Mouse (Mus musculus) embryonic facial prominence, embryonic 13.5 days (tissue): ENCODE data around the gene Fntb. TPM values are rescaled to one million over a fixed set of nuclear protein-coding genes. Genes with fewer than 3 reads are reported as not detected.

Experiments
- ATAC-seq: fragments of 200-750 bp; cut with Nextera tagmentation; 2 replicates; pipeline ENCODE4 v1.8.0; 2017; ENCODE audit warnings: low read depth; ENCODE audit not compliant: insufficient number of reproducible peaks, insufficient read depth, low FRiP score, low TSS enrichment
- H3K27ac ChIP-seq: fragments of 300-500 bp; sonication (generic); 2 replicates; pipeline ENCODE4 v1.5.1; 2015; ENCODE audit warnings: moderate library complexity, mild to moderate bottlenecking, inconsistent platforms
- H3K27me3 ChIP-seq: fragments of 300-500 bp; sonication (generic); 2 replicates; pipeline ENCODE4 v1.6.1; 2015; ENCODE audit warnings: mild to moderate bottlenecking, inconsistent platforms
- H3K36me3 ChIP-seq: fragments of 300-500 bp; sonication (generic); 2 replicates; pipeline ENCODE4 v1.6.1; 2015; ENCODE audit warnings: mild to moderate bottlenecking, inconsistent platforms
- H3K4me1 ChIP-seq: fragments of 300-500 bp; sonication (generic); 2 replicates; pipeline ENCODE4 v1.6.1; 2015; ENCODE audit warnings: inconsistent platforms
- H3K4me2 ChIP-seq: fragments of 300-500 bp; sonication (generic); 2 replicates; pipeline ENCODE4 v1.6.1; 2015; ENCODE audit warnings: moderate library complexity, mild to moderate bottlenecking, inconsistent platforms
- H3K4me3 ChIP-seq: fragments of 300-500 bp; sonication (generic); 2 replicates; pipeline ENCODE4 v1.5.1; 2015; ENCODE audit warnings: mild to moderate bottlenecking, inconsistent platforms
- H3K9ac ChIP-seq: fragments of 300-500 bp; sonication (generic); 2 replicates; pipeline ENCODE4 v1.6.1; 2015; ENCODE audit warnings: mild to moderate bottlenecking, inconsistent platforms
- H3K9me3 ChIP-seq: fragments of 300-500 bp; sonication (generic); 2 replicates; pipeline ENCODE4 v1.6.1; 2016; ENCODE audit warnings: inconsistent platforms
- WGBS: fragments of 180-500 bp; shearing (Covaris S2); methylation state at CpG from one replicate; pipeline ENCODE4 v1.1.7; 2015; ENCODE audit warnings: mixed read lengths; 5-methylcytosine and 5-hydroxymethylcytosine counted together
- polyA plus RNA-seq: library from polyadenylated mRNA; unstranded; fragments of >200 nt; fragmentation: Nextera tagmentation; extraction: Ambion mirVana; gene quantifications from 2 replicates; pipeline ENCODE4 v1.2.1, GENCODE M21; 2015

Fntb gene
- polyA plus RNA-seq, 1 experiment from 2014 or later, result 41.8 TPM

DNA sequence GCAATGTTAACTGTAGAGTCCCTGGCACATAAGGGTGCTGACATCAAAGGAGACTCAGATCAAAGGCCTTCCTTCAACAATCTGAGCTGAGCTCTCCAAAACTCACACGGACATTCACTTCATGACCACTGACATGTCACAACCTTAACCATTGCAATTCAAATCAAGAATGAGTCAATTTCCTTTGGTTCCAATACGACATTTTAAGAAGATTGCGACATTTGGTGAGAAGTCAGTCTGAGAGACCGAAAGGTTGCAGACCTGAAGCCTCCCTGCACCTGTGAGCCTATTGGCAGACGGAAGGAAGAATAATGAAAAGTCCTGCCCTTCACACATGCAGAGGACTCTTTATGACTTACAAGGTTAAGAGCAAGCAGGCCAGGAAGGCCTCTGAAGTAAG lies 184.9 kb downstream of the Fntb start:
- Histone ChIP-seq H3K9ac (no peak overlapping the region), H3K36me3 (peaks cover 82% of the 10 kb centered on the region), H3K9me3 (no peaks in the 10 kb centered on the region), H3K4me3 (no peak overlapping the region), H3K4me1 (0 out of 2 replicates have a peak, but pooled peaks cover 6% of the 10 kb centered on the region), H3K4me2 (no peak overlapping the region), H3K27ac (no peak overlapping the region), H3K27me3 (no peaks in the 10 kb centered on the region)
- ATAC-seq, result no peak
- 91% methylated on average over 5 of the region's 5 CpGs for WGBS

DNA sequence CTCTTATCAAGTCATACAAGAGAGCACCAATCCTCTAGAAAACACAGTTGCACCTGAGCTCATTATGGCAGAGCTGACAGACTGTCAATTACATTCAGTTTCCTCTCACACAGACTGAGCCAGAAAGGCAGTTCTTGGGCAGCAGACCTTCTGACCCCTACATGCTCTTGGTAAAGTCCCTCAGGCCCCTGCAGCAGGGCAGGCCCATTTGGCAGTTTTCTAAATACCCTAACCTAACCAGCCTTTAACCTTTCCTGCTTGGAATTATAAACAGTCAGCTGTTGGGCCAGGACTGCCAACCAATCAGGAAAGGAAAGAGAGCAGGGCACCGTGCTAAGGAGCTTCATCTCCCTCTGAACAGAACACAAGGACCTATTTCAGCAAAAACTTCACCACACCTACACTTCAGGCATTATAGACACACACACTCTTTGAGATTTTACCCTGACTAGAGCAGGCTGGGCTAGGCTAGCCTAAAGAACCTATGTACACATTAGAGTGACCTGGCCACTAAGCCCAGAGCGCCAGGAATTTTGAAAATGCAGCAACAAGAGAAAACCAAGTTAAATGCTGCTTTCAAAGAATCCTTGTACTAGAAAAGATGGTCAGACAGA lies 188.5 kb downstream of the Fntb start:
- H3K27ac ChIP-seq, result no peak overlapping the region
- no peak for ATAC-seq
- H3K27me3 ChIP-seq, result no peaks in the 10 kb centered on the region
- H3K9ac ChIP-seq, result no peak overlapping the region
- no peak overlapping the region for H3K4me2 ChIP-seq
- peaks cover 67% of the 10 kb centered on the region for H3K36me3 ChIP-seq
- no peak overlapping the region for H3K4me3 ChIP-seq
- no peaks in the 10 kb centered on the region for H3K9me3 ChIP-seq
- 89% methylated on average over 2 of the region's 2 CpGs for WGBS
- 0 out of 2 replicates have a peak, but pooled peaks cover 6% of the 10 kb centered on the region for H3K4me1 ChIP-seq

DNA sequence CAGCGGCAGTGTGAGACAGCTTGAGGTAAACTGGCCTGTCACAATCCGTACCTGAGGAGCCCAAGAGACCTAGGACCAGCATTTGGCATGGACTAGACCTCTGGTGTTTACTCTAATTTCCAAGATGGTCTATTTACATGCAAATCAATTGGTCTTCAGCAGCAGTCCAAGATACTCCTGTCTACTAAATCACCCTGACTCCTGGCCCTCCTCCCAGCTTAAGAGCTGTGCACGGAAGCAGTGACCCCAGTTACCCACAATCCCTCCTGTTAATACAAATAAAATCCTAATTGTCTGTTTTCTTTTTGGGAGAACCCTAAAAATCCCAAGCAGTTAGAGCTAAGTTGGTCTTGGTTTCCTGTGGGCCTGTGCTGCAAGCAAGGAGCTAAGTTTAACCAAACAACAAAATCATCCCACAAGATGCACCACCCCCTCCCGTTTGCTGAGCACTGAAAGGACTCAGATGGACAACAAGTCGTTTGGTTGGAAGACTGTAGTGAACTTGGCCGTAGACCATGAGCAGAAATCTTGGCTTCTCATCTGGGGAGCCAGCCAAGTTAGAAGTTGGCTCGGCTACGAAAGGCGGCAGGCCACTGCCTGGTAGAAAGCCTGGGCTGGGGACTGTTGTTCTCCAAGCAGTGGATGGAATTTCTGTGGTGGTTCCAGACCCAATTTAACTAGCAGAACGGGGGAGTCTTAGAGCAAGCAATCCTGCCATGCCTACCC lies 189.5 kb downstream of the Fntb start:
- no peak overlapping the region for H3K4me3 ChIP-seq
- H3K9me3 ChIP-seq, result no peaks in the 10 kb centered on the region
- no peak overlapping the region for H3K27ac ChIP-seq
- WGBS, result 82% methylated on average over 10 of the region's 10 CpGs
- H3K27me3 ChIP-seq, result no peaks in the 10 kb centered on the region
- ATAC-seq, result no peak
- H3K9ac ChIP-seq, result no peak overlapping the region
- no peak overlapping the region for H3K4me2 ChIP-seq
- H3K4me1 ChIP-seq, result 0 out of 2 replicates have a peak, but pooled peaks cover 6% of the 10 kb centered on the region
- H3K36me3 ChIP-seq, result peaks cover 67% of the 10 kb centered on the region

DNA sequence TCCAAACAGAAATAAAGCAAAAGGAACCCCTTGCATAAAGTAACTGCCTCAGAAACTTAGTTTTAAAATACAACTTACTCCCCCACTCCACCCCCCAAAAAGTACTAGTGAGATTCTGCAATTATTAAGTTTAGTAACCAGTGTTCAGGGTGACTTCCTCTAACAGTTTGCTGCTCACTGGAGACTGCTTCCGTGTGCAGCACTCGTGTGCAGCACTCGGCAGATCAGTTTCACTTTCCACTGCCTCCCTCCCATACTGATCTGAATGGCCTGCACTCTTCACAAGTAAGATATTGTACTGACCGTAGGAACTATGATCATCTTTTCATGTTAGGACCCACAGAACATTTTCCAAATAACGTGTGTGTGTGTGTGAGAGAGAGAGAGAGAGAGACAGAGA lies 192.3 kb downstream of the Fntb start:
- Histone ChIP-seq H3K27ac (no peak overlapping the region), H3K4me2 (no peak overlapping the region), H3K4me1 (peaks cover 15% of the 10 kb centered on the region), H3K27me3 (no peaks in the 10 kb centered on the region), H3K4me3 (no peak overlapping the region), H3K36me3 (peaks cover 45% of the 10 kb centered on the region), H3K9me3 (no peaks in the 10 kb centered on the region), H3K9ac (no peak overlapping the region)
- no peak for ATAC-seq
- WGBS, result 82% methylated on average over 5 of the region's 5 CpGs

DNA sequence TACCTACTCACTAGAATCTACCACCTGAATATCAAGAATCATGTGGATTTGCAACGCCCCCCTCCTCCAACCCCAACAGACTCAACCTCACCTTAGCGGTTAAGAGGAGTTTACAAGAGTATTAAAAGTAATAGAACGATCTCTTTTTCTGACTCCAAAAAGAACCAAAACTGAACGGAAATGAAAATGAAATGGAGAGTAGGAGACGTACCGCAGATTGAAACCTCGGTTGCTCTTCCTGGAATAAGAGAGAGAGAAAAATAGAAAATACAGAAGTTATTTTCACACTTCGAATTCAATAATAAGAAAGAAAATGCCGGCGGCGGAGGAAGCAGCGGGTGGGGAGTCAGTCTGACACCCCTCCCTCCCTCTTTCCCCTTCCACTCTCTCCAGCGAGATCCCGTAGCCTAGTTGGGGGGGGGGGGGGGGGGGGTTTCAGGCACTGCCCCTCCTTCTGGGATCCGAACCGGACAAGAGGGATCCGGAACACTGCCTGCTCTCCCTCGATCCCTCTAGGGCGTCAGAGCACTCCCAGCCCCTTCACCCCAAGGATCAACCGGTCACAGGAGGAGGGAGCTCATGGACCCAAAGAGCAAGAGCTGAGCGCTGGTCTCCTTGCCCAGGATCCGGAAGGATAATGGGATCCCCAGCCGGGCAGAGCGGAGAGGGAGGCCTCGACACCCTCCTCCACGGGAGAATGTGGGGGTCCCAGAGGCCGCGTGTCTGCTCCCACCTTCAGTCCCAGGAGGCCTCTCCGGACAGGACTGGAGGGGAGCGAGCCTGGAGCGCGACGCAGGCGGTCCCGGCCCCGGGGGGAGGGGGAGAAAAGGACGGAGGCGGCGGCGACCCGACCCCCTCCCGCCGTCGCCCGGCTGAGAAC lies 195.9 kb downstream of the Fntb start:
- Histone ChIP-seq H3K36me3 (peaks cover 20% of the 10 kb centered on the region), H3K4me2 (peak overlapping the region; percentile 83), H3K4me1 (peaks cover 9% of the 10 kb centered on the region), H3K27me3 (no peaks in the 10 kb centered on the region), H3K27ac (peak overlapping the region; percentile 33; the same call in 1 of the 2 replicates), H3K9me3 (no peaks in the 10 kb centered on the region), H3K4me3 (peak overlapping the region; percentile 86), H3K9ac (peak overlapping the region; percentile 87)
- 7% methylated on average over 36 of the region's 45 CpGs for WGBS
- ATAC-seq, result peak; percentile 33

DNA sequence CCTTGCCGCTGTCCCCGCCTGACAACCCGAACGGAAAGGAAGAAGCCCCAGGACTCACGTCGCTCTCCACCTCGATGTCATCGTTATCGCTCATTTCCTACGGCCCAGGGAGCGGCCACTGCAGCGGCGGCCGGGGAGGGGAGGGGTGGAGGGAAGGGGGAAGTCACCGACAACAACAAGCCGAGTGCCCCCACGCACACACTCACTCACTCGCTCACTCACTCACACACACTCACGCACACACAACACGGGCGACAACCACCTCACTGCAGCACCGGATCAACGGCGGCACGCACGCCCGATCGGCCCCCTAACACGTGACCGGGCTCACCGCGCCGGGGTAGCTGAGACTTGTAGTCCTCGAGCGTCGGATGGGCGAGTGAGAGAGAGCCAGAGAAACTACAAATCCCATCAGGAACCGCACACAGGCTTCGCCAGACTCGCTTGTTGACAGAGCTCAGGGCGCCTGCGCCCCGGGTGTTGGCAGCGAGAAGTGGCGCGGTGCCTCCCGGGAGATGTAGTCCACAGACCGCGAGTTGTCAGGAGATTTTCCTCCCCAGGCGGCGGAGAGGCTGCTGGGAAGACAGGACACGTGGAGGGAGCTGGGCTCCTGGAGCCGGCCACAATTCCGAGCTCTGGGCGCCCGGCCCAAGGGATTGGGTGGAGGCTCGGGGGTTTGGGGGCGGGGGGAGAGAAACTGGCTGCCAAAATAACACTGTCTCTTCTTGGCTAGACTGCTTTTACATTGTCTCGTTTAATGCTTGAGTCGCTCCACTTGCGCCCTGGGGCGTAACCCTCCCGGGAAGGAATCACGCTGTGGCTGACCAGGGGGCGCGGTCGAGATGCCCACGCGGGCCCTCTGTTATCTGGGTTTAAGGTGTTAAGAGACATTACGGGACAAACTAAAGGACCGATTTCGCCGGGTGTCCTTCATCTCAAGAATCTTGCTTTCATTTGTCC lies 196.8 kb downstream of the Fntb start, which contains the start of gene Max:
TSS of gene Max (minus strand) at position 270 of the 960 bp plus-strand sequence.
- peaks cover 9% of the 10 kb centered on the region for H3K4me1 ChIP-seq
- WGBS, result under 1% methylated on average over 73 of the region's 73 CpGs
- H3K9me3 ChIP-seq, result no peaks in the 10 kb centered on the region
- H3K27ac ChIP-seq, result peak within 1 kb of the TSS; percentile 33; the same call in 1 of the 2 replicates
- H3K4me3 ChIP-seq, result peak within 1 kb of the TSS; percentile 86
- H3K36me3 ChIP-seq, result peaks cover 12% of the 10 kb centered on the region
- ATAC-seq, result peak; percentile 99
- peak within 1 kb of the TSS; percentile 83 for H3K4me2 ChIP-seq
- H3K9ac ChIP-seq, result peak within 1 kb of the TSS; percentile 87
- no peaks in the 10 kb centered on the region for H3K27me3 ChIP-seq

DNA sequence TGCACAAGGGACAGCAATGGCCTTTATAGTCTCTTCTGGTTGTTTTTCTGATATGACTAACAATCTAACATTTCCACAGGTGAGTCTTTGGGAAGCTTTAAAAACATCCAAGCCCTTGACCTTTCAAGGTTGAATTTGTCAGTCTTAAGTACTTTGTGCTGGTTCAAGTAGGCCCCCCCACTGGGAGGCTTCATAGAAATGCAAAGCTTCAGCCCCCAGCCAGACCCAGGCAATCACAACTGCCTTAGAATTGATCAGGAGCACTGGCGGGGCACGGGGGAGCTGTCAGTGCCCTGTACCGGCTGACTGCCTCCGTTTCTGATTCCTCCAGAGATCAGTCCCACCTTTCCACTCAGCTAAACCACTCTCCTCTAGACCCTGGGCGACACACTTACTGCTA lies 199.7 kb downstream of the Fntb start:
- Histone ChIP-seq H3K9me3 (no peaks in the 10 kb centered on the region), H3K36me3 (peaks cover 2% of the 10 kb centered on the region; the same call in 1 of the 2 replicates), H3K4me1 (peaks cover 7% of the 10 kb centered on the region), H3K4me2 (no peak overlapping the region), H3K27ac (no peak overlapping the region), H3K9ac (no peak overlapping the region), H3K27me3 (no peaks in the 10 kb centered on the region), H3K4me3 (no peak overlapping the region)
- ATAC-seq, result no peak
- 38% methylated on average over 5 of the region's 5 CpGs for WGBS

DNA sequence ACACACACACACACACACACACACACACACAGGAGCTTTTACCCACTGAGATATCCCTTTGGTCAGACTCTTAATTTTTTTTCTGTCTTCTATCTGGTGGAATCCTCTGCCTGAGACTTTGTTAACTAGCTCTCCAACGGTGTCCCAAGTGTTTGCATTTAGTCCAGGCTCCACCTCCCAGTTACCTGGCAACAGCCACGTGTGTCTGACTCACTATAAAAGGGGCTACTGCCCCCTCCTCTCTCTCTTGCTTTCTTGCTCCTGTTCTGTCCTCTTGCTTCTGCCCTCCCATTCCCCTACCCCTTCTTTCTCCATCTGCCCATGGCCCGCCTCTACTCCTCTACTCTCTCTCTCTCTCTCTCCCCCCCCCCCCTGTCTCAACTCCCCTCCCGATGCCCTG lies 200.5 kb downstream of the Fntb start:
- H3K4me3 ChIP-seq, result no peak overlapping the region
- no peaks in the 10 kb centered on the region for H3K36me3 ChIP-seq
- peak overlapping the region; percentile 27; the same call in 1 of the 2 replicates for H3K4me2 ChIP-seq
- 6% methylated on average over 4 of the region's 4 CpGs for WGBS
- no peaks in the 10 kb centered on the region for H3K9me3 ChIP-seq
- no peak overlapping the region for H3K9ac ChIP-seq
- H3K27ac ChIP-seq, result no peak overlapping the region
- no peaks in the 10 kb centered on the region for H3K27me3 ChIP-seq
- peaks cover 2% of the 10 kb centered on the region for H3K4me1 ChIP-seq
- no peak for ATAC-seq
